Mouse (Mus musculus) liver, embryonic 15.5 days (tissue): ENCODE measurements around the gene Slc25a53. TPM values are rescaled to one million over a fixed set of nuclear protein-coding genes. Genes with fewer than 3 reads are reported as not detected.
A peak's percentile ranks its signal among the peaks of the same experiment; 100 is the strongest.
"Not testable (repeated sequence)": the region's sequence is repeated elsewhere in the genome, so short reads cannot be mapped to it uniquely, and the experiment has no call there.

Source experiments
- ATAC-seq: fragments of 200-750 bp; cut with Nextera tagmentation; 2 replicates; pipeline ENCODE4 v1.8.0; 2017; ENCODE audit warnings: moderate number of reproducible peaks, mild to moderate bottlenecking, moderate library complexity; ENCODE audit not compliant: insufficient read depth
- H3K27ac ChIP-seq: fragments of 300-500 bp; sonication (generic); replicated peaks from 2 replicates; pipeline ENCODE4 v1.5.1; 2015; ENCODE audit warnings: mild to moderate bottlenecking, inconsistent platforms
- H3K27me3 ChIP-seq: fragments of 300-500 bp; sonication (generic); 2 replicates; pipeline ENCODE4 v1.6.1; 2015; ENCODE audit warnings: mild to moderate bottlenecking, inconsistent platforms
- H3K36me3 ChIP-seq: fragments of 300-500 bp; sonication (generic); replicated peaks from 2 replicates; pipeline ENCODE4 v1.6.1; 2015; ENCODE audit warnings: moderate library complexity, mild to moderate bottlenecking, inconsistent platforms
- H3K4me1 ChIP-seq: fragments of 300-500 bp; sonication (generic); replicated peaks from 2 replicates; pipeline ENCODE4 v1.6.1; 2015; ENCODE audit warnings: inconsistent platforms
- H3K4me2 ChIP-seq: fragments of 300-500 bp; sonication (generic); 2 replicates; pipeline ENCODE4 v1.6.1; 2015; ENCODE audit warnings: moderate library complexity, mild to moderate bottlenecking, inconsistent platforms
- H3K4me3 ChIP-seq: fragments of 300-500 bp; sonication (generic); replicated peaks from 2 replicates; pipeline ENCODE4 v1.5.1; 2015; ENCODE audit warnings: mild to moderate bottlenecking, inconsistent platforms
- H3K9ac ChIP-seq: fragments of 300-500 bp; sonication (generic); 2 replicates; pipeline ENCODE4 v1.6.1; 2015; ENCODE audit warnings: moderate library complexity, mild to moderate bottlenecking, inconsistent platforms
- H3K9me3 ChIP-seq: fragments of 300-500 bp; sonication (generic); replicated peaks from 2 replicates; pipeline ENCODE4 v1.6.1; 2016; ENCODE audit warnings: inconsistent platforms
- WGBS: fragments of 180-500 bp; shearing (Covaris S2); methylation state at CpG from one replicate; pipeline ENCODE4 v1.1.7; 2015; ENCODE audit warnings: mixed read lengths; ENCODE audit not compliant: insufficient replicate concordance; 5-methylcytosine and 5-hydroxymethylcytosine counted together
- polyA plus RNA-seq: library from polyadenylated mRNA; unstranded; fragments of >200 nt; fragmentation: Nextera tagmentation; extraction: Ambion mirVana; gene quantifications from 2 replicates; pipeline ENCODE4 v1.2.1, GENCODE M21; 2015

Gene Slc25a53
- polyA plus RNA-seq, 1 experiment from 2014 or later, result 2.7 TPM

DNA sequence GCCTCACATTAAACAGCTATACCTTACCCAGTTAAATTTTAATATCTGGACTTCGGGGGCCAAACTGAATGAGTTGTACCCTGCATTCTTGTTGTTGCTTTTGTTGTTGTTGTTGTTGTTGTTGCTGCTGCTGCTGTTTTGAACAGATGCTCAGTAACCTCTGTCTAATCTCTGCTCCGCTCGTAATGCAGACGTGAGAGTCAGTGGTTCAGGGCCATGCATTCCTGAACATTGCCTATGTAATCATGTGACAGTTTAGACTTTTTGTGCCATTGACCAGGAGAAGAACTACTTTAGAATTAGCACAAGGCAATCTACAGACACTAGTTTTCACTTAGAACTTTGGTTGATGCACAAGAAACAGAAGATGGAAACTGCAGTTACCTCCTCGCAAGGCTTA is 79.8 kb downstream of the Slc25a53 start:
- not testable (repeated sequence) for H3K36me3 ChIP-seq, H3K4me3 ChIP-seq, ATAC-seq, H3K9ac ChIP-seq, H3K27ac ChIP-seq, H3K4me1 ChIP-seq, H3K4me2 ChIP-seq, H3K27me3 ChIP-seq, H3K9me3 ChIP-seq
- WGBS, result 52% methylated on average over 5 of the region's 5 CpGs

DNA sequence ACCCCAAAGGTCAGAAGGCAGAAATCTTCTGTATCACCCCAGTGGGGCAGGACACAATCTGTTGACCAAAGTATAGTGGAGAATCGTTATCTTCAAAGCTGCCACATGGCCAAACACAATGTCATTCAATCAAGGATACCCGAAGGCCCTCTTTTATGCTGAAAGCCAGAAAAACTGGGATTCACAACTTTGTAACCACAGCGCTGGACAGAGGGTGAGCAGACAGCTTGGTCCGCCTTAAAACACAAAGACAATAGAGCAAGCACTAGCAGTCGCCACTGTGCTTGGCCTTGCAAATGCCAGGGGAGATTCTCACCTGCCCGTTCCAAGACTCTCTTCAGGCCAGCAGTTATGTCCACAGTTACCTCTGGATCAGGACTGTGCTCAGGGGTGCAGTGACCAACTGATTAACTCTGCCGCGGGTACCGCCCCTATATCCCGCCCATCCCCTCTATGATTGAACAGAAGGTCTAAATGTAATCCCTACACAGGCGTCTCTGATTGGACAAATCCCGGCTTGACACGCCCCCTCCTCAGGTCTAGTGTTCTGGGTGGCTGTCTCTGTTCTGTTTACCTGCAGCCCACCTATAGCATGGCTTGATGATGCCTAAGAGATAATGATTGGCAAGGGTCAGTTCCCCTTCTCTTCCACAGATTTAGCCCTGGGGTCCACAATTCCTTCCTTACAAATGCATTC is 80.4 kb downstream of the Slc25a53 start:
- WGBS, result 21% methylated on average over 13 of the region's 13 CpGs

DNA sequence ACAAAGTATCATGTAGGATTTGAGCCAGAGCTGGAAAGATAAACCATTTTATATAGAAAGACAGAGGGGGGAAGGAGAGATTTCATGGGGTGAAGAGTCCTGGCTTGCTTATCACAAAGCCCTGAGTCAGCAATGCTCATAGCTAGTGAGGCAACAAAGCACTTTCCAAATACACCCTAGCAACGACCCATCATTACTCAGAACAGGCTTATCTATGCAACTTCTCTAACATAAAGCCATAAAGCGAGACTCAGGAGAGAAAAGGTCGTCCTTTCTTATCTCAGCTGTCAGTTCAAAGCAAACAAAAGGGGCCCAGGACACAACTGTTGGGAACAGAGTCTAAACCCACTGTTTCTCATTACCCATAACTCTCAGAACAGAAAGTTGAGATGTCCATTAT is 100.1 kb downstream of the Slc25a53 start:
- H3K27me3 ChIP-seq, result no peaks in the 10 kb centered on the region
- no peaks in the 10 kb centered on the region for H3K4me1 ChIP-seq
- H3K9ac ChIP-seq, result no peak overlapping the region
- H3K4me3 ChIP-seq, result no peak overlapping the region
- ATAC-seq, result no peak
- no peak overlapping the region for H3K27ac ChIP-seq
- no peaks in the 10 kb centered on the region for H3K36me3 ChIP-seq
- H3K9me3 ChIP-seq, result no peaks in the 10 kb centered on the region
- no peak overlapping the region for H3K4me2 ChIP-seq
- WGBS, result 13% methylated on average over 3 of the region's 3 CpGs

More for the DNA sequence above, 80.4 kb downstream of the Slc25a53 start:
- H3K27me3 ChIP-seq, H3K4me1 ChIP-seq, H3K9me3 ChIP-seq, H3K36me3 ChIP-seq, H3K9ac ChIP-seq, H3K4me2 ChIP-seq, H3K27ac ChIP-seq, H3K4me3 ChIP-seq: not testable (repeated sequence)
- ATAC-seq, result peak; percentile 58

Other genes starting within 250 kb of the Slc25a53 start
- 0.30 and 0.46 TPM in 2 replicates for gene Plp1, start 215.6 kb downstream of the Slc25a53 start, polyA plus RNA-seq
- not detected in 2 replicates for gene Rab9b, start 169.5 kb downstream of the Slc25a53 start, polyA plus RNA-seq
- not detected in 2 replicates for gene H2bfm, start 111.0 kb downstream of the Slc25a53 start, polyA plus RNA-seq
- gene Tmsb15b2, start 62.8 kb downstream of the Slc25a53 start, polyA plus RNA-seq, result 6.1 and 6.7 TPM in 2 replicates
- 0.52 TPM in 1 of 2 replicates, not detected in the other for gene Tmsb15l, start 61.4 kb downstream of the Slc25a53 start, polyA plus RNA-seq
- gene Tmsb15b1, start 61.4 kb downstream of the Slc25a53 start, polyA plus RNA-seq, result 2.9 and 3.3 TPM in 2 replicates
- gene Zcchc18, start 45.1 kb downstream of the Slc25a53 start, polyA plus RNA-seq, result 0.16 and 0.33 TPM in 2 replicates
- gene Fam199x, start 11.3 kb upstream of the Slc25a53 start, polyA plus RNA-seq, result 0.78 and 0.90 TPM in 2 replicates
- gene Esx1, start 83.8 kb upstream of the Slc25a53 start, polyA plus RNA-seq, result not detected in 2 replicates